Mouse (Mus musculus) ES-Bruce4 (cell line): ENCODE results near the gene Tmem189. TPM values are rescaled to one million over a fixed set of nuclear protein-coding genes. Genes with fewer than 3 reads are reported as not detected.
"Not testable (repeated sequence)": the region's sequence is repeated elsewhere in the genome, so short reads cannot be mapped to it uniquely, and the experiment has no call there.

Source experiments
- H3K27ac ChIP-seq: 2 replicates; pipeline ENCODE4 v1.5.1; 2012; ENCODE audit warnings: low read length, inconsistent platforms; ENCODE audit not compliant: insufficient read depth
- H3K27me3 ChIP-seq: 2 replicates; pipeline ENCODE4 v1.6.1; 2012; ENCODE audit warnings: mild to moderate bottlenecking, low read length, inconsistent platforms; ENCODE audit not compliant: control insufficient read depth, poor library complexity, insufficient read depth, severe bottlenecking
- H3K36me3 ChIP-seq: 2 replicates; pipeline ENCODE4 v1.6.1; 2012; ENCODE audit warnings: inconsistent platforms, mild to moderate bottlenecking, low read length, moderate library complexity; ENCODE audit not compliant: control insufficient read depth, poor library complexity, insufficient read depth, severe bottlenecking
- H3K4me1 ChIP-seq: one replicate; pipeline ENCODE4 v1.8.1; 2011; ENCODE audit warnings: low read length; ENCODE audit not compliant: control insufficient read depth, insufficient read depth
- H3K4me3 ChIP-seq: 2 replicates; pipeline ENCODE4 v1.5.1; 2011; ENCODE audit warnings: low read depth, mild to moderate bottlenecking, low read length
- H3K9ac ChIP-seq: 2 replicates; pipeline ENCODE4 v1.6.1; 2012; ENCODE audit warnings: low read depth, mild to moderate bottlenecking, inconsistent platforms; ENCODE audit not compliant: poor library complexity, severe bottlenecking
- H3K9me3 ChIP-seq: replicated peaks from 2 replicates; pipeline ENCODE4 v1.6.1; 2012; ENCODE audit warnings: mild to moderate bottlenecking, low read length, inconsistent platforms; ENCODE audit not compliant: control insufficient read depth, poor library complexity, insufficient read depth, severe bottlenecking
- CTCF ChIP-seq: IDR thresholded peaks from one replicate; pipeline ENCODE4 v1.8.1; 2011; ENCODE audit warnings: low read depth, low read length
- EP300 ChIP-seq: IDR thresholded peaks from 2 replicates; pipeline ENCODE4 v1.6.1; 2011; ENCODE audit warnings: low read depth, low read length; ENCODE audit not compliant: insufficient read depth
- POLR2A ChIP-seq: IDR thresholded peaks from one replicate; pipeline ENCODE4 v1.8.1; 2011; ENCODE audit warnings: low read length; ENCODE audit not compliant: insufficient read depth
- polyA plus RNA-seq: library from polyadenylated mRNA; stranded (reverse); fragments of >200 nt; gene quantifications from 2 replicates; pipeline ENCODE4 v1.2.4, GENCODE M21; 2011; ENCODE audit warnings: low read depth; ENCODE audit not compliant: missing spikeins, insufficient read depth, insufficient read length

The Tmem189 gene
- polyA plus RNA-seq, 1 experiment = 45.6 TPM

GRCm38 (mm10) chr2:167621255-167622087 lies 68.2 kb downstream of the Tmem189 start:
- no peaks in the 10 kb centered on the region for H3K27me3 ChIP-seq
- no peak overlapping the region for H3K9ac ChIP-seq
- H3K27ac ChIP-seq = no peak overlapping the region
- H3K4me1 ChIP-seq = peaks cover 3% of the 10 kb centered on the region
- H3K36me3 ChIP-seq = peaks cover 6% of the 10 kb centered on the region; the same call in 1 of the 2 replicates
- H3K4me3 ChIP-seq = no peak overlapping the region
- H3K9me3 ChIP-seq = no peaks in the 10 kb centered on the region
- TF ChIP-seq EP300 (no peak), POLR2A (no peak), CTCF (no peak)

- Histone ChIP-seq H3K9ac (no peak overlapping the region), H3K4me1 (peaks cover 3% of the 10 kb centered on the region), H3K27me3 (no peaks in the 10 kb centered on the region), H3K4me3 (no peak overlapping the region), H3K27ac (no peak overlapping the region), H3K9me3 (no peaks in the 10 kb centered on the region), H3K36me3 (peaks cover 8% of the 10 kb centered on the region)
- no peak for TF ChIP-seq POLR2A
- no peak for TF ChIP-seq CTCF
- TF ChIP-seq EP300 = no peak
Measured at GRCm38 (mm10) chr2:167617472-167617871, 72.2 kb downstream of the Tmem189 start.

DNA sequence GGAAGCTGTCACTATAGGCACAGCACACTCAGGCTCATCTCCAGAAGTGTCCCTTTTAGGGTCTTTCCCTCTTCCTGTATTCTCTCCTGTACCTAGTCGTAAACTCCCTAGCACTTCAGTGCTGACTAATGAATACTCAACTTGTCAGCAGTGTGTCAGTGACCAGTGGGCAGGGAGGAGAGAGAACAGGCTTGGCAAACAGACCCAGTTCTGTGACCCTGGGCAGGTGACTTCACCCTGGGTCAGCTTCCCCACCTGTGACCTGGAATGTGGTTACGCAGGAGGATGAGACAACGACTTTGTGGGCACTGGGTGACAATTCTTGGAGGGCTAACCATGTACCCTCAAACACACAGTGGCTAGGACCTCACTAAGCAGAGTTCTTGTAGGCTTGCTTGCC lies 72.6 kb downstream of the Tmem189 start:
- Histone ChIP-seq H3K4me3 (no peak overlapping the region), H3K4me1 (peaks cover 2% of the 10 kb centered on the region), H3K27me3 (no peaks in the 10 kb centered on the region), H3K27ac (no peak overlapping the region), H3K9ac (no peak overlapping the region), H3K9me3 (no peaks in the 10 kb centered on the region), H3K36me3 (peaks cover 8% of the 10 kb centered on the region)
- no peak for TF ChIP-seq EP300
- TF ChIP-seq POLR2A = no peak
- no peak for TF ChIP-seq CTCF

DNA sequence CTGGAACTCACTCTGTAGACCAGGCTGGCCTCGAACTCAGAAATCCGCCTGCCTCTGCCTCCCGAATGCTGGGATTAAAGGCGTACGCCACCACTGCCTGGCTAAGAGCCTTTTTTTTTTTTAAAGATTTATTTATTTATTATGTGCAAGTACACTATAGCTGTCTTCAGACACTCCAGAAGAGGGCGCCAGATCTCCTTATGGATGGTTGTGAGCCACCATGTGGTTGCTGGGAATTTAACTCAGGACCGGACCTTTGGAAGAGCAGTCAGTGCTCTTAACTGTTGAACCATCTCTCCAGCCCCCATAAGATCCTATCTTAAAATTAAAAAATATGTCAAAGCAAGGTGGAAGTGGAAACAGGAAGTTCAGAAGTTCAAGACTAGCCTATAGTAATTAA lies 76.3 kb downstream of the Tmem189 start:
- H3K27me3 ChIP-seq, H3K4me3 ChIP-seq, H3K9me3 ChIP-seq, H3K36me3 ChIP-seq, H3K9ac ChIP-seq, H3K4me1 ChIP-seq, H3K27ac ChIP-seq: not testable (repeated sequence)
- TF ChIP-seq CTCF = peak; percentile 14

DNA sequence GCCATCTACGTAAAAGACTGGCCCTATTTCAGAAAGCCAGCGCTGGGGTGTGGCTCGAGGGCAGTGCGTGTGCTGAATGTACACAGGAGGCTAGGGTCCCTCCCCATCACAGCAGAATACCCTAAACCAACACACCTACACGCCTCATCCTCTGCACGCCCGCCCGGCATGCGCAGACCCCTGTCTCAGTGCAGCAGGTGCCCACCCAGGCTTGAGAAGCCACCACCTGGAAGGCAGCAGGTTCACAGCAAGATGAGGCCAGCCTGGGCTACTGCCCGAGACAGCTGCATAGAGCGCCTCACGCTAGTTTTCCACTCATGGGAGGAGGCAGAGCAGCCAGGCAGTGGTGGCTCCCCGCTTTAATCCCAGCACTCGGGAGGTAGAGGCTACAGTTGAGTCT lies 77.5 kb downstream of the Tmem189 start:
- H3K36me3 ChIP-seq = peaks cover 8% of the 10 kb centered on the region
- H3K27ac ChIP-seq = no peak overlapping the region
- no peak overlapping the region for H3K4me3 ChIP-seq
- H3K4me1 ChIP-seq = peaks cover 2% of the 10 kb centered on the region
- TF ChIP-seq CTCF (no peak), EP300 (no peak), POLR2A (no peak)
- no peak overlapping the region for H3K9ac ChIP-seq
- H3K9me3 ChIP-seq = no peaks in the 10 kb centered on the region
- no peaks in the 10 kb centered on the region for H3K27me3 ChIP-seq

DNA sequence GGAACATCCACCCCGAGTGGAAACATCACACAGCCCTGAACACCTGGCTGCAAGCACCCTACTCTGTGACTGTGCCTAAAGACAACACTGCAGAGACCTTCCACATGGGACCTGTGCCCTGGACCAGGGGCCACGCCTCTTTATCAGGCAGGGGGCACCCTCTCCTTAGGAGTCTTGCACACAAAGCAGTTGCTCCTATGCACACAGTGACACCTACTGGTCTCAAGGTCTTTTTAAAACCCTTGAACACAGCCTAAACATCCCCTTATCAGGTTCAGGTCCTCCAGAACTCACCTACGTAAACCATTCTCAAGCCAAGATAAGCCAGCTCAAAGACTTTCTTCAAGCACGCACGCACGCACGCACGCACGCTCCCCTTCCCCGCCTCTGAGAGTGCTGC lies 78.3 kb downstream of the Tmem189 start:
- Histone ChIP-seq H3K9ac (no peak overlapping the region), H3K9me3 (no peaks in the 10 kb centered on the region), H3K36me3 (peaks cover 2% of the 10 kb centered on the region; the same call in 1 of the 2 replicates), H3K27ac (no peak overlapping the region), H3K4me1 (peaks cover 2% of the 10 kb centered on the region), H3K4me3 (no peak overlapping the region), H3K27me3 (no peaks in the 10 kb centered on the region)
- TF ChIP-seq EP300 (no peak), POLR2A (no peak), CTCF (peak; percentile 39)
